Mouse (Mus musculus) CH12.LX (cell line): Measurements from ENCODE around the gene Spout1. TPM values are rescaled to one million over a fixed set of nuclear protein-coding genes. Genes with fewer than 3 reads are reported as not detected.
"Not testable (repeated sequence)": the region's sequence is repeated elsewhere in the genome, so short reads cannot be mapped to it uniquely, and the experiment has no call there.

Experiments
- DNase-seq: peaks from one replicate; pipeline ENCODE4 v3.0.0-alpha.2; 2013; ENCODE audit errors: extremely low read depth
- H3K27ac ChIP-seq: 2 replicates; pipeline ENCODE4 v1.5.1; 2012; ENCODE audit warnings: low read depth, mild to moderate bottlenecking, control low read depth, moderate library complexity; ENCODE audit not compliant: insufficient read depth
- H3K27me3 ChIP-seq: replicated peaks from 2 replicates; pipeline ENCODE3; 2012; ENCODE audit warnings: inconsistent platforms
- H3K36me3 ChIP-seq, 2 experiments: replicated peaks in 1 of 2; 2 replicates each; pipeline versions ENCODE3 to v1.6.1; 2012; ENCODE audit warnings: inconsistent platforms in 1 of 2, low read length in 1 of 2, mild to moderate bottlenecking in 1 of 2, mixed read lengths in 1 of 2, moderate library complexity in 1 of 2; ENCODE audit not compliant: control insufficient read depth in 1 of 2, insufficient read depth in 1 of 2
- H3K4me1 ChIP-seq, 2 experiments: 2 replicates each; pipeline ENCODE4 v1.6.1; 2012; ENCODE audit warnings: inconsistent platforms in 1 of 2, moderate library complexity in 1 of 2; ENCODE audit not compliant: insufficient read depth in 2 of 2, control insufficient read depth in 1 of 2
- H3K4me2 ChIP-seq: 2 replicates; pipeline ENCODE4 v1.6.1; 2012; ENCODE audit warnings: low read depth, mild to moderate bottlenecking, control low read depth; ENCODE audit not compliant: poor library complexity, insufficient read depth, severe bottlenecking
- H3K4me3 ChIP-seq, 3 experiments: fragments of 150-350 bp in 1 of 3; sonication (generic) in 1 of 3; replicated peaks in 1 of 3; 2 replicates each; pipeline versions ENCODE3 to v1.5.1; 2011 to 2012; ENCODE audit warnings: low read depth in 2 of 3, low read length in 2 of 3, mild to moderate bottlenecking in 2 of 3, moderate library complexity in 2 of 3, control low read depth in 1 of 3, improper control_type of control experiment in 1 of 3, inconsistent platforms in 1 of 3, mixed read lengths in 1 of 3; ENCODE audit not compliant: poor library complexity in 1 of 3
- H3K79me2 ChIP-seq: replicated peaks from 2 replicates; pipeline ENCODE4 v1.6.1; 2012; ENCODE audit warnings: mild to moderate bottlenecking, moderate library complexity; ENCODE audit not compliant: control insufficient read depth, poor library complexity, insufficient read depth, severe bottlenecking; ENCODE audit errors: extremely low read depth
- H3K9ac ChIP-seq: 2 replicates; pipeline ENCODE4 v1.6.1; 2012; ENCODE audit warnings: low read depth, mild to moderate bottlenecking, control low read depth, moderate library complexity; ENCODE audit not compliant: insufficient read depth
- H3K9me3 ChIP-seq: replicated peaks from 2 replicates; pipeline ENCODE3; 2012; ENCODE audit warnings: low read length, inconsistent platforms, mixed read lengths
- CHD1 ChIP-seq: IDR thresholded peaks from 2 replicates; pipeline ENCODE4 v1.6.1; 2012; ENCODE audit warnings: low read depth, low read length, improper control_type of control experiment, inconsistent platforms
- CHD2 ChIP-seq: IDR thresholded peaks from 2 replicates; pipeline ENCODE4 v1.6.1; 2011; ENCODE audit warnings: low read length, improper control_type of control experiment
- CTCF ChIP-seq, 2 experiments: IDR thresholded peaks in 1 of 2; conservative IDR thresholded peaks in 1 of 2; 2 replicates each; pipeline ENCODE4 v1.5.1; 2011 to 2012; ENCODE audit warnings: low read depth in 2 of 2, low read length in 2 of 2, improper control_type of control experiment in 1 of 2, inconsistent platforms in 1 of 2, mild to moderate bottlenecking in 1 of 2, moderate library complexity in 1 of 2
- E2F4 ChIP-seq: IDR thresholded peaks from 2 replicates; pipeline ENCODE4 v1.6.1; 2011; ENCODE audit warnings: low read depth, low read length, improper control_type of control experiment; ENCODE audit not compliant: insufficient replicate concordance
- ELF1 ChIP-seq: IDR thresholded peaks from 2 replicates; pipeline ENCODE4 v1.6.1; 2014; ENCODE audit warnings: low read depth, mild to moderate bottlenecking, inconsistent platforms, low read length, improper control_type of control experiment
- EP300 ChIP-seq: IDR thresholded peaks from 2 replicates; pipeline ENCODE4 v1.6.1; 2011; ENCODE audit warnings: low read length, improper control_type of control experiment
- JUND ChIP-seq: conservative IDR thresholded peaks from 2 replicates; pipeline ENCODE4 v1.6.1; 2011; ENCODE audit warnings: low read depth, low read length, improper control_type of control experiment
- MAZ ChIP-seq: IDR thresholded peaks from 2 replicates; pipeline ENCODE4 v1.6.1; 2012; ENCODE audit warnings: low read depth, mild to moderate bottlenecking, inconsistent platforms, low read length, improper control_type of control experiment, moderate library complexity
- NELFE ChIP-seq: IDR thresholded peaks from 2 replicates; pipeline ENCODE4 v1.6.1; 2011; ENCODE audit warnings: low read depth, low read length, improper control_type of control experiment
- UBTF ChIP-seq: IDR thresholded peaks from 2 replicates; pipeline ENCODE4 v1.6.1; 2012; ENCODE audit warnings: low read depth, mild to moderate bottlenecking, inconsistent platforms, low read length, improper control_type of control experiment, moderate library complexity
- ZMIZ1 ChIP-seq: IDR thresholded peaks from 2 replicates; pipeline ENCODE4 v1.6.1; 2012; ENCODE audit warnings: low read depth, mild to moderate bottlenecking, inconsistent platforms, low read length, improper control_type of control experiment
- dilution Hi-C: fragments of 300-500 bp; cut with MboI; formaldehyde crosslinking; loops from 2 replicates; pipeline ENCODE4 v1.14.3; 2020; ENCODE audit warnings: low sequenced_read_pairs; ENCODE audit not compliant: extremely low pct_unique_long_range_greater_than_20kb, extremely low pct_ligation_motif_present
- in situ Hi-C: fragments of 300-500 bp; cut with MboI; formaldehyde crosslinking; loops from 3 replicates; pipeline ENCODE4 v1.14.3; 2019; ENCODE audit warnings: low sequenced_read_pairs, low pct_ligation_motif_present, low pct_unique_long_range_greater_than_20kb, mixed read lengths
- polyA plus RNA-seq: library from polyadenylated mRNA; unstranded; fragments of >175 nt; gene quantifications from 2 replicates; pipeline ENCODE4 v1.2.1, GENCODE M21; 2012; ENCODE audit warnings: low read depth; ENCODE audit not compliant: insufficient read length
- total RNA-seq, 2 experiments: library from RNA; depleted of rRNA; stranded (reverse); fragments of 300-350 nt in 1 of 2; fragments of >200 nt in 1 of 2; gene quantifications; 2 replicates each; pipeline ENCODE4 v1.2.3; 2012 to 2014

Spout1 gene
- total and polyA plus RNA-seq, 3 experiments, result 38.4 to 62.3 (median 49.2) TPM

DNA sequence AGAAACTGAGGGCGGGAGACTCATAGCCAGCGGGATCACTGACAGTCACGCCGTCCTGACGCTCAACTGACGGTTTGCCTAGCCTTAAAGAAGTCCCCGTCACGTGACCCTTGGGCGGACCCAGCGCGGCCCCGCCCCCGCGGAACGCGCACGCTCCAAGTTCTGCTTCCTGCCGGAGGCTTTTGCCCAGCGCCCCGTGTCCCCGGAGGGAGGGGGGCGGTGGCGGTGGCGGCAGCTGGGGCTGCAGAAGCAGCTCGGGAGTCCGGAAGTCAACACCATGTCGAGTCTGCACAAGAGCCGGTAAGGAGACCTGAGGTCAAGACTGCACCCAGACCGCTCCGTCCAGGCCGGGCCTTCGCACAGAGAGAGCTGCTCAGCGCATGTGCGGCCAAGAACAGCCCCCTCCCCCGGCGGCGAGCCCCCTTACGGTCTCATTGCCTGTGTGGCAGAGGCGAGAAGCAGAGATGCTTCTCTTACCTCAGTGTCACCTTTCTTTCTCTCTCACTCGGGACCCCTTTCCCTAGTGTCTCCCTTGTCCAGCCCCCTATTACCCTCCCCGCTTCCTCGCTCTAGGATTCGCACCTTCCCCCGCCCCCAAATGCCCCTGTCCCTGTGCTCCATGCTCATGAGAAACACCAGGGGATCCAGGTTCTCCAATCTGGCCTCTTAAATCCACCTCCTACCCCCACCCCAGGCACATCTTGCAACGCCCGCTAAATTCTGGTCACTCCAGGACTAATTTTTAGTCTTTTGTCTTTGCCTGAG lies 44.5 kb downstream of the Spout1 start, which contains the start of gene Tbc1d13 (continued):
- peak; percentile 95 for TF ChIP-seq ZMIZ1
- peak; percentile 98 for TF ChIP-seq NELFE
- TF ChIP-seq ELF1, result peak; percentile 88
- TF ChIP-seq JUND, result no peak
- TF ChIP-seq MAZ, result peak; percentile 98

DNA sequence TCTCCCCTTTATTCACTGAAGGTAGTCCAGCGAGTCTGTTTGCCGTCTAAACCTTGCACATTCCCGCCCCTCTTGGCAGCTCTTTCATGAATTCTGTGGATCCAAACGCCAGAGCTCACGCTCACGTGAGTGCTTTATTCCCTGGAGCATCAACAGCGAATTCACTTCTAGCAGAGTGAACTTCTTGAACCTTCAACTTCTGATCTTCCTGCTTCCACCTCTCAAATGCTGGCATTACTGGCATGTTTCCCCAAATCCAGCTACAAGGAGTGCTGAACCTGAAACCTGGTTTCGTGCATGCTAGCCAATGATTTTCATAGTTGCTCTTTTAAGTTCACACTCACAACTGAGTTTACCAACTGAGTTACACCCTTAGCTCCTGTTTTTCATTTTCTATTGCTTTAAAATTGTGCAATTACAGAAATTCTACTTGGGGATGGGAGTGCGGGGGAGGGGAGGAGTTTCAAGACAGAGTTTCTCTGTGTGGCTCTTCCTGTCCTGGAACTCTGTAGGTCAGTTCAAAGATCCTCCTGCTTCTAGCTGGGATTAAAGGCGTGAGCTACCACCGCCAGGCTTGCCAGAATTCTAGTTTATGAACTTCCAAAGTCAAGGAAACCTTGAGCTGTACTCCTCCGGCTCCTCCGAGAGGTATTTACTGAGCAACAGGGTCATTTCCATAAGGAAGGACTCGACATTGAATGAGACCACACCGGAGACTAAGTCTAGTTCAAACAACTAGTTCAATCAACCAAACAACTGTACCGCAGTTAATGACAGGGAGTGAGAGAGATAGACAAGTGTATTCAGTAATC lies 45.3 kb downstream of the Spout1 start:
- TF ChIP-seq E2F4 (0 out of 2 replicates have a peak, but pooled peaks have one; percentile 65), CHD1 (0 out of 2 replicates have a peak, but pooled peaks have one; percentile 30), CHD2 (peak; percentile 63; the same call in 1 of the 2 replicates), UBTF (no peak), EP300 (0 out of 2 replicates have a peak, but pooled peaks have one; percentile 7)
- TF ChIP-seq, all 38 proteins: peak for 4
- H3K79me2 ChIP-seq, result no peaks in the 10 kb centered on the region
- peak overlapping the region; percentile 36 to 76 (median 75) for H3K4me3 ChIP-seq
- peak overlapping the region; percentile 48 for H3K4me2 ChIP-seq
- in situ Hi-C loops, result no loop called here
- peaks cover 8 to 28% of the 10 kb centered on the region in 2 experiments for H3K36me3 ChIP-seq
- peaks cover 0 to 24% of the 10 kb centered on the region in 2 experiments; a peak in 2 of 4 replicates for H3K4me1 ChIP-seq
- H3K9ac ChIP-seq, result peak overlapping the region; percentile 76
- H3K9me3 ChIP-seq, result no peaks in the 10 kb centered on the region
- H3K27me3 ChIP-seq, result no peaks in the 10 kb centered on the region
- dilution Hi-C loops, result no loop called here
- DNase-seq, result peak; percentile 6
- no peak overlapping the region for H3K27ac ChIP-seq

DNA sequence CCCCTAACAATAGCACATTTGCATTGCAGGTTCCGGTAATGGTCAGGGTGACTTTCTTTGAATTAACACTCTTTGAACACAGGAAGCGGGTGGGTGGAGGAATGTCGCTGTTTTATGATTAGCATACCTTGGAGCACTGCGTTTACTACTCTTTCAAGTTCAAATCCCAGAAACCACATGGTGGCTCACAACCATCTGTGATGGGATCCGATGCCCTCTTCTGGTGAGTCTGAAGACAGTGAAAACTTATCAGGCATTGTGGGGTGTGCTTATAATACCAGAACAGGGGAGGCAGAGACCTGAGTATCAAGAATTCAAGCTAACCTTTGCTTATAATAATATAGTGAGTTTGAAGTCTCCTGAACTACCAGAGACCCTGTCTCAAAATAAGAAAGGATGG lies 47.0 kb downstream of the Spout1 start:
- H3K9ac ChIP-seq, dilution Hi-C loops, H3K4me3 ChIP-seq, H3K27ac ChIP-seq, H3K27me3 ChIP-seq, H3K9me3 ChIP-seq, H3K4me2 ChIP-seq, H3K79me2 ChIP-seq, DNase-seq, in situ Hi-C loops: not testable (repeated sequence)
- H3K4me1 ChIP-seq, result peaks cover 0 to 24% of the 10 kb centered on the region in 2 experiments; a peak in 2 of 4 replicates
- peaks cover 0 to 11% of the 10 kb centered on the region in 2 experiments for H3K36me3 ChIP-seq
- peak in 1 of 2 experiments; percentile 25; a peak in 2 of 4 replicates for TF ChIP-seq CTCF (conservative IDR thresholded peaks at IDR 0.05 in 1 of 2, IDR thresholded peaks at IDR 0.05 in 1 of 2; ENCODE audit: low read depth in 2 of 2, low read length in 2 of 2)
